Mouse (Mus musculus) neural tube, embryonic 11.5 days (tissue): ENCODE measurements at regions not wholly inside any gene's neighbourhood (a gene's known extent, or its start where the extent isn't known, plus 50 kb on each side); places are given as distances from the start of the nearest gene placed in this dataset.

Experiments used
- ATAC-seq: fragments of 200-750 bp; cut with Nextera tagmentation; 2 replicates; pipeline ENCODE4 v1.8.0; 2017; ENCODE audit warnings: moderate number of reproducible peaks, mild to moderate bottlenecking, moderate TSS enrichment, moderate library complexity; ENCODE audit not compliant: insufficient read depth, low FRiP score, low TSS enrichment
- DNase-seq: peaks from one replicate; pipeline ENCODE4 v3.0.0-alpha.2; 2015; ENCODE audit warnings: low spot score
- H3K27ac ChIP-seq: fragments of 300-500 bp; sonication (generic); 2 replicates; pipeline ENCODE4 v1.5.1; 2014; ENCODE audit warnings: low read depth, mild to moderate bottlenecking, low read length
- H3K27me3 ChIP-seq: fragments of 300-500 bp; sonication (generic); 2 replicates; pipeline ENCODE4 v1.6.1; 2014; ENCODE audit warnings: mild to moderate bottlenecking, low read length, mixed read lengths; ENCODE audit not compliant: control insufficient read depth, insufficient read depth
- H3K36me3 ChIP-seq: fragments of 300-500 bp; sonication (generic); 2 replicates; pipeline ENCODE4 v1.6.1; 2014; ENCODE audit warnings: mild to moderate bottlenecking, low read length, moderate library complexity, mixed read lengths; ENCODE audit not compliant: control insufficient read depth, insufficient read depth
- H3K4me1 ChIP-seq: fragments of 300-500 bp; sonication (generic); 2 replicates; pipeline ENCODE4 v1.6.1; 2014; ENCODE audit warnings: low read length, mixed read lengths; ENCODE audit not compliant: control insufficient read depth, insufficient read depth
- H3K4me2 ChIP-seq: fragments of 300-500 bp; sonication (generic); 2 replicates; pipeline ENCODE4 v1.6.1; 2014; ENCODE audit warnings: low read depth, mild to moderate bottlenecking, moderate library complexity
- H3K4me3 ChIP-seq: fragments of 300-500 bp; sonication (generic); 2 replicates; pipeline ENCODE4 v1.5.1; 2014; ENCODE audit warnings: low read depth, low read length
- H3K9ac ChIP-seq: fragments of 300-500 bp; sonication (generic); 2 replicates; pipeline ENCODE4 v1.6.1; 2014; ENCODE audit warnings: mild to moderate bottlenecking, low read length
- H3K9me3 ChIP-seq: fragments of 300-500 bp; sonication (generic); 2 replicates; pipeline ENCODE4 v1.6.1; 2016; ENCODE audit warnings: low read length; ENCODE audit not compliant: control insufficient read depth
- WGBS: fragments of 180-500 bp; shearing (Covaris S2); extraction: QIAGEN DNeasy Blood & Tissue Kit; methylation state at CpG from one replicate; pipeline ENCODE4 v1.1.7; 2014; 5-methylcytosine and 5-hydroxymethylcytosine counted together

GRCm38 (mm10) chr3:49096118-49096517 lies 661.0 kb downstream of the Pcdh18 start:
- ATAC-seq (no peak), DNase-seq (peak; percentile 12)
- Histone ChIP-seq H3K4me2 (no peak overlapping the region), H3K4me1 (no peaks in the 10 kb centered on the region), H3K27me3 (no peaks in the 10 kb centered on the region), H3K4me3 (no peak overlapping the region), H3K36me3 (no peaks in the 10 kb centered on the region), H3K9me3 (no peaks in the 10 kb centered on the region), H3K27ac (no peak overlapping the region), H3K9ac (no peak overlapping the region)
- 60% methylated on average over 4 of the region's 4 CpGs for WGBS

GRCm38 (mm10) chr3:49093818-49094680 lies 663.1 kb downstream of the Pcdh18 start:
- Histone ChIP-seq H3K27ac (no peak overlapping the region), H3K4me2 (no peak overlapping the region), H3K9me3 (no peaks in the 10 kb centered on the region), H3K4me1 (no peaks in the 10 kb centered on the region), H3K27me3 (no peaks in the 10 kb centered on the region), H3K36me3 (no peaks in the 10 kb centered on the region), H3K4me3 (no peak overlapping the region), H3K9ac (no peak overlapping the region)
- 35% methylated on average over 11 of the region's 11 CpGs for WGBS
- DNase-seq (peak; percentile 69), ATAC-seq (peak; percentile 67)

GRCm38 (mm10) chr3:49068801-49069200 lies 688.3 kb downstream of the Pcdh18 start:
- H3K27ac ChIP-seq: no peak overlapping the region
- no peak overlapping the region for H3K4me2 ChIP-seq
- DNase-seq (no peak), ATAC-seq (no peak)
- H3K4me3 ChIP-seq: no peak overlapping the region
- no peak overlapping the region for H3K9ac ChIP-seq
- H3K4me1 ChIP-seq: no peaks in the 10 kb centered on the region
- H3K36me3 ChIP-seq: no peaks in the 10 kb centered on the region
- no peaks in the 10 kb centered on the region for H3K27me3 ChIP-seq
- no peaks in the 10 kb centered on the region for H3K9me3 ChIP-seq

- Histone ChIP-seq H3K9me3 (no peaks in the 10 kb centered on the region), H3K27ac (no peak overlapping the region), H3K4me3 (no peak overlapping the region), H3K4me2 (no peak overlapping the region), H3K4me1 (no peaks in the 10 kb centered on the region), H3K9ac (no peak overlapping the region), H3K27me3 (no peaks in the 10 kb centered on the region), H3K36me3 (no peaks in the 10 kb centered on the region)
- 84% methylated on average over 9 of the region's 9 CpGs for WGBS
- no peak for ATAC-seq
- no peak for DNase-seq
Measured at GRCm38 (mm10) chr3:49062081-49062480, 695.0 kb downstream of the Pcdh18 start.

GRCm38 (mm10) chr3:49032981-49033380 lies 724.1 kb downstream of the Pcdh18 start:
- Histone ChIP-seq H3K9ac (no peak overlapping the region), H3K27ac (no peak overlapping the region), H3K27me3 (no peaks in the 10 kb centered on the region), H3K4me3 (no peak overlapping the region), H3K36me3 (no peaks in the 10 kb centered on the region), H3K4me1 (no peaks in the 10 kb centered on the region), H3K9me3 (no peaks in the 10 kb centered on the region), H3K4me2 (no peak overlapping the region)
- peak; percentile 35 for DNase-seq
- peak; percentile 35; the same call in 1 of the 2 replicates for ATAC-seq
- 58% methylated on average over 5 of the region's 5 CpGs for WGBS

GRCm38 (mm10) chr3:49009211-49009967 lies 747.7 kb downstream of the Pcdh18 start:
- Histone ChIP-seq H3K9me3 (no peaks in the 10 kb centered on the region), H3K9ac (no peak overlapping the region), H3K27ac (no peak overlapping the region), H3K4me3 (no peak overlapping the region), H3K4me2 (no peak overlapping the region), H3K4me1 (no peaks in the 10 kb centered on the region), H3K36me3 (no peaks in the 10 kb centered on the region), H3K27me3 (no peaks in the 10 kb centered on the region)
- 79% methylated on average over 6 of the region's 6 CpGs for WGBS
- ATAC-seq (no peak), DNase-seq (no peak)
